Mouse (Mus musculus) lung, postnatal 36 days (tissue): ENCODE data around the gene Csf1.

Experiments used
- DNase-seq: peaks from one replicate; pipeline ENCODE4 v3.0.0; 2022; ENCODE audit warnings: mixed read lengths

The Csf1 gene

GRCm38 (mm10) chr3:107759929-107760581 is at the start of gene Csf1:
Gene Csf1, minus strand, starts transcription at chr3:107760469.
- DNase-seq: peak; percentile 90

- peak; percentile 56 for DNase-seq
Observed at GRCm38 (mm10) chr3:107808013-107808750, 47.9 kb upstream of the Csf1 start.

GRCm38 (mm10) chr3:107807386-107807974 is 47.2 kb upstream of the Csf1 start:
- no peak for DNase-seq

- DNase-seq: no peak
Observed at GRCm38 (mm10) chr3:107806916-107807315, 46.6 kb upstream of the Csf1 start.

- no peak for DNase-seq
Observed at GRCm38 (mm10) chr3:107804799-107805198, 44.5 kb upstream of the Csf1 start.

GRCm38 (mm10) chr3:107802185-107802946 is 42.1 kb upstream of the Csf1 start:
- DNase-seq: no peak

- no peak for DNase-seq
Observed at GRCm38 (mm10) chr3:107798946-107799345, 38.7 kb upstream of the Csf1 start.

- DNase-seq: no peak
Observed at GRCm38 (mm10) chr3:107796191-107796983, 36.1 kb upstream of the Csf1 start.

GRCm38 (mm10) chr3:107794890-107795289 is 34.6 kb upstream of the Csf1 start:
- no peak for DNase-seq

- DNase-seq: peak; percentile 74
Observed at GRCm38 (mm10) chr3:107793300-107794201, 33.3 kb upstream of the Csf1 start.

- no peak for DNase-seq
Observed at GRCm38 (mm10) chr3:107792736-107793135, 32.5 kb upstream of the Csf1 start.

GRCm38 (mm10) chr3:107790766-107791303 is 30.6 kb upstream of the Csf1 start:
- no peak for DNase-seq

GRCm38 (mm10) chr3:107790227-107790626 is 30.0 kb upstream of the Csf1 start:
- DNase-seq: no peak

- DNase-seq: no peak
Observed at GRCm38 (mm10) chr3:107788885-107789284, 28.6 kb upstream of the Csf1 start.

GRCm38 (mm10) chr3:107787613-107788501 is 27.6 kb upstream of the Csf1 start:
- peak; percentile 45 for DNase-seq

- DNase-seq: no peak
Observed at GRCm38 (mm10) chr3:107786980-107787612, 26.8 kb upstream of the Csf1 start.

GRCm38 (mm10) chr3:107786344-107786743 is 26.1 kb upstream of the Csf1 start:
- no peak for DNase-seq

- DNase-seq: no peak
Observed at GRCm38 (mm10) chr3:107785546-107785945, 25.3 kb upstream of the Csf1 start.

- DNase-seq: peak; percentile 53
Observed at GRCm38 (mm10) chr3:107783315-107783714, 23.0 kb upstream of the Csf1 start.
